Mouse (Mus musculus) forebrain, postnatal 0 days (tissue): ENCODE results near the gene Guk1. TPM values are rescaled to one million over a fixed set of nuclear protein-coding genes. Genes with fewer than 3 reads are reported as not detected.

Experiments used
- ATAC-seq: fragments of 200-750 bp; cut with Nextera tagmentation; 2 replicates; pipeline ENCODE4 v1.8.0; 2017; ENCODE audit warnings: mild to moderate bottlenecking, moderate library complexity
- DNase-seq: peaks from one replicate; pipeline ENCODE4 v3.0.0-alpha.2; 2015
- H3K27ac ChIP-seq: fragments of 300-500 bp; sonication (generic); 2 replicates; pipeline ENCODE4 v1.5.1; 2014; ENCODE audit warnings: low read depth, mild to moderate bottlenecking, antibody characterized with exemption, low read length, moderate library complexity, mixed read lengths
- H3K27me3 ChIP-seq: fragments of 300-500 bp; sonication (generic); 2 replicates; pipeline ENCODE4 v1.6.1; 2014; ENCODE audit warnings: mild to moderate bottlenecking, low read length, mixed read lengths; ENCODE audit not compliant: insufficient read depth
- H3K36me3 ChIP-seq: fragments of 300-500 bp; sonication (generic); 2 replicates; pipeline ENCODE4 v1.6.1; 2014; ENCODE audit warnings: mild to moderate bottlenecking, moderate library complexity; ENCODE audit not compliant: insufficient read depth
- H3K4me1 ChIP-seq: fragments of 300-500 bp; sonication (generic); 2 replicates; pipeline ENCODE4 v1.6.1; 2014; ENCODE audit warnings: antibody characterized with exemption; ENCODE audit not compliant: insufficient read depth
- H3K4me2 ChIP-seq: fragments of 300-500 bp; sonication (generic); 2 replicates; pipeline ENCODE4 v1.6.1; 2014; ENCODE audit warnings: low read depth, mild to moderate bottlenecking, moderate library complexity
- H3K4me3 ChIP-seq: fragments of 300-500 bp; sonication (generic); 2 replicates; pipeline ENCODE4 v1.5.1; 2014; ENCODE audit warnings: low read depth, low read length, mixed read lengths
- H3K9ac ChIP-seq: fragments of 300-500 bp; sonication (generic); 2 replicates; pipeline ENCODE4 v1.6.1; 2014; ENCODE audit warnings: mild to moderate bottlenecking
- H3K9me3 ChIP-seq: fragments of 300-500 bp; sonication (generic); 2 replicates; pipeline ENCODE4 v1.6.1; 2016; ENCODE audit warnings: low read length
- CTCF ChIP-seq: sonication (generic); IDR thresholded peaks from 2 replicates; pipeline ENCODE4 v1.5.1; 2016; ENCODE audit warnings: antibody characterized with exemption, control low read depth, low read depth
- WGBS: fragments of 180-500 bp; shearing (Covaris S2); extraction: QIAGEN DNeasy Blood & Tissue Kit; methylation state at CpG from one replicate; pipeline ENCODE4 v1.1.7; 2014; 5-methylcytosine and 5-hydroxymethylcytosine counted together
- polyA plus RNA-seq: library from polyadenylated mRNA; unstranded; fragments of >200 nt; fragmentation: Nextera tagmentation; extraction: Ambion mirVana; gene quantifications from 2 replicates; pipeline ENCODE4 v1.2.1, GENCODE M21; 2015
- total RNA-seq: library from RNA; depleted of rRNA; stranded (reverse); fragments of >200 nt; gene quantifications from 2 replicates; pipeline ENCODE4 v1.2.3, GENCODE M21; 2014; rRNA removed

Gene Guk1
- total RNA-seq (122 and 157 TPM in 2 replicates), polyA plus RNA-seq (274 and 284 TPM in 2 replicates)

- ATAC-seq (0 out of 2 replicates have a peak, but pooled peaks have one; percentile 4), DNase-seq (no peak)
- no peak for TF ChIP-seq CTCF
- Histone ChIP-seq H3K4me3 (peak within 1 kb of the TSS; percentile 62), H3K27me3 (no peaks in the 10 kb centered on the region), H3K36me3 (0 out of 2 replicates have a peak, but pooled peaks cover 2% of the 10 kb centered on the region), H3K9ac (peak within 1 kb of the TSS; percentile 80), H3K27ac (peak within 1 kb of the TSS; percentile 87), H3K9me3 (no peaks in the 10 kb centered on the region), H3K4me1 (no peaks in the 10 kb centered on the region; the same call in 1 of the 2 replicates), H3K4me2 (peak within 1 kb of the TSS; percentile 51)
- 5% methylated on average over 16 of the region's 16 CpGs for WGBS
Measured at GRCm38 (mm10) chr11:59192059-59192386, at the start of gene Guk1. Guk1 (minus strand) TSS chr11:59192212.

- no peak for TF ChIP-seq CTCF
- H3K27ac ChIP-seq = no peak overlapping the region
- H3K36me3 ChIP-seq = no peaks in the 10 kb centered on the region
- H3K4me3 ChIP-seq = no peak overlapping the region
- H3K4me1 ChIP-seq = no peaks in the 10 kb centered on the region
- no peak overlapping the region for H3K9ac ChIP-seq
- 59% methylated on average over 4 of the region's 4 CpGs for WGBS
- no peak for ATAC-seq
- no peak for DNase-seq
- H3K27me3 ChIP-seq = no peaks in the 10 kb centered on the region
- H3K4me2 ChIP-seq = no peak overlapping the region
- no peaks in the 10 kb centered on the region for H3K9me3 ChIP-seq
Measured at GRCm38 (mm10) chr11:59239796-59240195, 47.8 kb upstream of the Guk1 start.

DNA sequence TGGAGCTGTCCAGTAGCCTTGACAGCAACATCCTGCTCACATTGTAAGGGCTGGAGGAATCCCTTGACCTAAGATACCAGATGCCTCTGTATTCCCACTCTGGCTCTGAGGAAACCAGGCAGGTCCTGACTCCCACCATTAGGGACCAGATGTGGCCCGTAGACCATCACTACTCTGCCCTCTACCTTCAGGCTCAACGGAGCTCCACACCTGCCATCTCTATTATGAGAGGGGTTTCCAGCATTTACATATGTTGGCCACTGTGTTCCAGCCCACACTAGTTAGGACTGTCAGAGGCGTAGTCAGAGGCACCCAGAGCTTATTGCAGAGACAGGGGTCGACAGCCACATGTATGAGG is 47.4 kb upstream of the Guk1 start:
- WGBS = 61% methylated on average over 4 of the region's 4 CpGs
- no peak for DNase-seq
- Histone ChIP-seq H3K9me3 (no peaks in the 10 kb centered on the region), H3K4me1 (no peaks in the 10 kb centered on the region), H3K9ac (no peak overlapping the region), H3K27ac (no peak overlapping the region), H3K4me2 (no peak overlapping the region), H3K27me3 (no peaks in the 10 kb centered on the region), H3K4me3 (no peak overlapping the region), H3K36me3 (no peaks in the 10 kb centered on the region)
- no peak for TF ChIP-seq CTCF
- no peak for ATAC-seq

- DNase-seq (peak; percentile 47), ATAC-seq (peak; percentile 61)
- H3K4me1 ChIP-seq = no peaks in the 10 kb centered on the region
- no peaks in the 10 kb centered on the region for H3K36me3 ChIP-seq
- TF ChIP-seq CTCF = peak; percentile 55; the same call in 1 of the 2 replicates
- H3K27ac ChIP-seq = no peak overlapping the region
- no peaks in the 10 kb centered on the region for H3K9me3 ChIP-seq
- H3K9ac ChIP-seq = no peak overlapping the region
- no peak overlapping the region for H3K4me3 ChIP-seq
- H3K27me3 ChIP-seq = no peaks in the 10 kb centered on the region
- H3K4me2 ChIP-seq = no peak overlapping the region
- 3% methylated on average over 15 of the region's 15 CpGs for WGBS
Measured at GRCm38 (mm10) chr11:59238525-59239427, 46.8 kb upstream of the Guk1 start.

DNA sequence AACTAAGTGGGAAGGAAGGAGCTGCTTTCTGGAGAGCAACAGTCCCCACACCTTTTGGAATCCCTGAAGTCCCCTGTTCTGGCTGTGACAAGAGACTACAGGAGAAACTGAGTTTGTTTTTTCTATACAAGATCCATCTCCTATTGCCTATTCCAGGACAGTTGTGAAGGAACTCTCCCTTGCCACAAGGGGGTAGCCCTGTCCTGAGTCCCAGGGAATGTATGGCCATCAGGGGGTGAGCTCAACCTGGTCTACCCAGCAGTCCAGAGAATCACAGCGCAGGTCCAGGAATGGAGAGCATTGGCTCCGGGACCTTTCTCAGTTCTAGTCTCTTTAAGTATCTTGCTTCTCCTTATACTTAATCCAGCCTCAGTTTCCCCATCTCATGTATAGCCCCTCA is 40.8 kb upstream of the Guk1 start:
- ATAC-seq (no peak), DNase-seq (no peak)
- Histone ChIP-seq H3K27me3 (no peaks in the 10 kb centered on the region), H3K36me3 (no peaks in the 10 kb centered on the region), H3K4me1 (peaks cover 6% of the 10 kb centered on the region), H3K4me2 (no peak overlapping the region), H3K9me3 (no peaks in the 10 kb centered on the region), H3K4me3 (no peak overlapping the region), H3K27ac (no peak overlapping the region), H3K9ac (no peak overlapping the region)
- WGBS = 66% methylated on average over 2 of the region's 2 CpGs
- peak; percentile 31 for TF ChIP-seq CTCF

DNA sequence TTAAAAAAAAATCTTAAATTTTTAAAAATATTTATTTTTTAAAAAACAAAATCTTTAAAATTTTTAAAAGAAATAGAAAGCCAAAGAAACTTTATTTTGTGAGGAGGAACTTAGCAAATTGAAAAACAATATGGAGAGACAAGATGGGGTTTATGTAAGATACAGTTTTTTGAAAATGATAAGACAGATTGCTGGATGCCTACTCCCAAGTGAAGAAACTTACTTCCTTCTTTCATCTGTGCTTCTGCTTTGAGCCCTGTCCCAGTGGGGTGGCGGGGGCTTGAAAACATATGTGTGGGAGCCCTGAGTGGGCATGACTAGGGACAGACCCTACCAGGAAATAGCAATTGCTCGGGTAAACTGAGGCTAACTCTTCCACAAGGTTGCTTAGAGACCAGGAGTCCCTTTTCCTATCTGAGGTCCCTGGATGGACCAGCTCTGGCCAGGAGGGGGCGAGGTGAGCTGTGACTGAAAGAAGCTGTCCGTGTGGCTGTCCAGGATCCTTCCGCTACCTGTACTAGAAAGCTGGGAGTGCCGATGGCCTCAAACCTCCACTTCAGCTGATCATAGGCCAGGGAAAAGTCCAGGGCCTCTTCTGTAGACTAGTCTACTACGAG is 38.2 kb upstream of the Guk1 start:
- no peak overlapping the region for H3K4me2 ChIP-seq
- DNase-seq (peak; percentile 42), ATAC-seq (no peak)
- no peaks in the 10 kb centered on the region for H3K27me3 ChIP-seq
- H3K9ac ChIP-seq = no peak overlapping the region
- no peaks in the 10 kb centered on the region for H3K9me3 ChIP-seq
- no peak overlapping the region for H3K27ac ChIP-seq
- H3K4me3 ChIP-seq = no peak overlapping the region
- H3K36me3 ChIP-seq = no peaks in the 10 kb centered on the region
- WGBS = 20% methylated on average over 7 of the region's 7 CpGs
- peak; percentile 73 for TF ChIP-seq CTCF
- peaks cover 22% of the 10 kb centered on the region for H3K4me1 ChIP-seq
